Mouse (Mus musculus) ES-E14 (cell line): ENCODE data around the gene Pogz. TPM values are rescaled to one million over a fixed set of nuclear protein-coding genes. Genes with fewer than 3 reads are reported as not detected.

Experiments used
- DNase-seq: peaks from one replicate; pipeline ENCODE4 v3.0.0-alpha.2; 2013; ENCODE audit warnings: low read depth, low spot score
- H3K27ac ChIP-seq: 2 replicates; pipeline ENCODE4 v1.5.1; 2012; ENCODE audit warnings: low read depth, mild to moderate bottlenecking, low read length, moderate library complexity, mixed read lengths; ENCODE audit not compliant: poor library complexity, insufficient read depth, severe bottlenecking
- H3K36me3 ChIP-seq: 2 replicates; pipeline ENCODE4 v1.6.1; 2012; ENCODE audit warnings: mild to moderate bottlenecking, low read length, moderate library complexity, mixed read lengths; ENCODE audit not compliant: control insufficient read depth, poor library complexity, insufficient read depth, severe bottlenecking
- H3K4me1 ChIP-seq, 2 experiments: fragments of 150-350 bp in 1 of 2; sonication (generic) in 1 of 2; 2 replicates each; pipeline ENCODE4 v1.6.1; 2012; ENCODE audit warnings: low read length in 2 of 2, mild to moderate bottlenecking in 1 of 2, mixed read lengths in 1 of 2; ENCODE audit not compliant: control insufficient read depth in 2 of 2, insufficient read depth in 2 of 2, poor library complexity in 1 of 2
- H3K4me3 ChIP-seq, 2 experiments: fragments of 150-350 bp in 1 of 2; sonication (generic) in 1 of 2; 2 replicates each; pipeline ENCODE4 v1.5.1; 2012; ENCODE audit warnings: low read length in 2 of 2, low read depth in 1 of 2, mild to moderate bottlenecking in 1 of 2, mixed read lengths in 1 of 2; ENCODE audit not compliant: insufficient read depth in 1 of 2, poor library complexity in 1 of 2, severe bottlenecking in 1 of 2
- H3K9ac ChIP-seq: 2 replicates; pipeline ENCODE4 v1.6.1; 2012; ENCODE audit warnings: low read depth, mild to moderate bottlenecking, low read length, mixed read lengths; ENCODE audit not compliant: poor library complexity, insufficient read depth, severe bottlenecking
- H3K9me3 ChIP-seq: fragments of 150-350 bp; sonication (generic); 2 replicates; pipeline ENCODE4 v1.6.1; 2012; ENCODE audit warnings: low read depth, mild to moderate bottlenecking, low read length; ENCODE audit not compliant: control insufficient read depth, insufficient read depth
- CHD2 ChIP-seq: IDR thresholded peaks from 2 replicates; pipeline ENCODE4 v1.6.1; 2014; ENCODE audit warnings: mild to moderate bottlenecking, low read depth, low read length, inconsistent platforms
- HCFC1 ChIP-seq: IDR thresholded peaks from 2 replicates; pipeline ENCODE4 v1.6.1; 2012; ENCODE audit warnings: low read length, inconsistent platforms, borderline replicate concordance; ENCODE audit not compliant: insufficient read depth
- MAFK ChIP-seq: IDR thresholded peaks from 2 replicates; pipeline ENCODE4 v1.6.1; 2014; ENCODE audit warnings: mild to moderate bottlenecking, low read depth, low read length, inconsistent platforms; ENCODE audit not compliant: insufficient read depth
- ZC3H11A ChIP-seq: IDR thresholded peaks from 2 replicates; pipeline ENCODE4 v1.6.1; 2012; ENCODE audit warnings: low read depth, mild to moderate bottlenecking, inconsistent platforms, low read length, borderline replicate concordance
- ZNF384 ChIP-seq: IDR thresholded peaks from 2 replicates; pipeline ENCODE4 v1.6.1; 2012; ENCODE audit warnings: low read depth, low read length, inconsistent platforms
- in situ Hi-C, 2 experiments: fragments of 600-800 bp; cut with MboI; formaldehyde crosslinking; loops; one replicate each; pipeline ENCODE4 v1.15.1; 2025; ENCODE audit warnings: low sequenced_read_pairs in 2 of 2, inconsistent platforms in 1 of 2; ENCODE audit not compliant: unreplicated experiment in 2 of 2
- total RNA-seq: library from RNA; depleted of rRNA; stranded (reverse); fragments of 300-350 nt; gene quantifications from 2 replicates; pipeline ENCODE4 v1.2.3, GENCODE M21; 2012

Pogz gene
- total RNA-seq, 1 experiment, result 27.1 TPM

DNA sequence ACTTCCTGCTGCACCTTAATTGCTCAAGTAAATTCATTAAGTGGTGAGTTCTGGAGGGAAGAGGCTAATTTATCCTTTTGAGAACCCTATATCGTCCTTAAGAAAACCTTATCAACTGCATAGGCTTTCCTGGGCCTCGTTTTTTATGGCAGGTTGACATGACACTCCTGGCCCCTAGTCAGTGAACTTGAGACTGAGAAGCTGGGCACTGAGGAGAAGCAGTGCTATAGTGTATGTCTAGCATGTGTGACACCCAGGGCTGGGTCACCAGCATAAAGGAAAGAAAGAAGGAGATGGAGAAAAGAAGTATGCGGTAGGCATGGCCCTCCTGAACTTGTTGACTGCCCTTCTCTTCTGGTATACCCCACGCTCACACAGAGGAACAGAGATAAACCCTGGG lies 23.3 kb upstream of the Pogz start:
- in situ Hi-C loops, result no loop called here

DNA sequence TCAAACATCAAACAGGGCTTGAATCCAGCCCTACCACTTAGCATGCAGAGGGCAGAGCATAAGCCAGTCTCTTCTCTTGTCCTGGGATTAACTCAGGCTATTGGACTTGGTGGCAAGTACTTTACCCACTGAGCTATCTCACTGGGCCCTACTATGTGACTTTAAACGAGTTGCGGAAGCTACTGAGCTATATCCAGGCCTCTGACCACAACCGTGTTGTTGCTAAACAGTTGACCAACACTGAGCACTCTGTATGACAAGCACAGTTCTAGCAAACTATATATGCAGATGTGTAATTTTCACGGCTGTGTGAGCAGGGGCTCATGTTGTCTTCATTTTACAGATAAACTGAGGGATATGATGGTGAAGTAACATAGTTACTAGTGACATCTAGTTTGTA lies 22.7 kb upstream of the Pogz start:
- DNase-seq, result no peak
- in situ Hi-C loops, result no loop called here
- Histone ChIP-seq H3K4me1 (peaks cover 0 to 2% of the 10 kb centered on the region in 2 experiments; a peak in 2 of 4 replicates), H3K36me3 (no peaks in the 10 kb centered on the region), H3K9ac (no peak overlapping the region), H3K9me3 (no peaks in the 10 kb centered on the region), H3K4me3 (no peak overlapping the region), H3K27ac (no peak overlapping the region)
- TF ChIP-seq HCFC1, result no peak
- TF ChIP-seq ZC3H11A, result no peak
- no peak for TF ChIP-seq MAFK
- TF ChIP-seq CHD2, result no peak
- no peak for TF ChIP-seq ZNF384

More for the DNA sequence above, 23.3 kb upstream of the Pogz start:
- Histone ChIP-seq H3K36me3 (no peaks in the 10 kb centered on the region), H3K4me3 (no peak overlapping the region), H3K9ac (no peak overlapping the region), H3K9me3 (no peaks in the 10 kb centered on the region), H3K27ac (no peak overlapping the region), H3K4me1 (no peaks in the 10 kb centered on the region; a peak in 1 of 4 replicates)
- no peak for TF ChIP-seq MAFK
- no peak for TF ChIP-seq CHD2
- TF ChIP-seq ZC3H11A, result no peak
- TF ChIP-seq ZNF384, result no peak
- TF ChIP-seq HCFC1, result no peak
- no peak for DNase-seq

DNA sequence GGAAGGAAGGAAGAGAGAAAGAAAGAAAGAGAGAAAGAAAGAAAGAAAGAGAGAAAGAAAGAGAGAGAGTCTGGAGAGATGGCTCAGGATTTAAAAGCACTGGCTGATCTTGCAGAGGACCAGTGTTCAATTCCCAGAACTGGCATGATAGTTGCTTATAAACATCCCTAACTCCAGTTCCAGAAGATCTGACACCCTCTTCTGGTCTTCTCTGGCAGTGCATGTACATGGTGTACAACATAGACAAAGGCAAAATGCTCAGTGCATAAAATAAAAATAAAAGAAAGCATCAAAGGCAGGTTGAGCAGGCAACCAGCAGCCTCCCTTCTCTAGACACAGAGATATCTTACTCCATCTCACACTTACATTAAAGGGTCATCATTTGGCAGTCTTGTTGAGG lies 21.8 kb upstream of the Pogz start:
- Histone ChIP-seq H3K9me3 (no peaks in the 10 kb centered on the region), H3K9ac (no peak overlapping the region), H3K4me1 (peaks cover 0 to 4% of the 10 kb centered on the region in 2 experiments; a peak in 2 of 4 replicates), H3K27ac (no peak overlapping the region), H3K36me3 (no peaks in the 10 kb centered on the region), H3K4me3 (no peak overlapping the region)
- in situ Hi-C loops, result no loop called here
- no peak for DNase-seq
- TF ChIP-seq HCFC1 (no peak), ZC3H11A (0 out of 2 replicates have a peak, but pooled peaks have one; percentile 13)

DNA sequence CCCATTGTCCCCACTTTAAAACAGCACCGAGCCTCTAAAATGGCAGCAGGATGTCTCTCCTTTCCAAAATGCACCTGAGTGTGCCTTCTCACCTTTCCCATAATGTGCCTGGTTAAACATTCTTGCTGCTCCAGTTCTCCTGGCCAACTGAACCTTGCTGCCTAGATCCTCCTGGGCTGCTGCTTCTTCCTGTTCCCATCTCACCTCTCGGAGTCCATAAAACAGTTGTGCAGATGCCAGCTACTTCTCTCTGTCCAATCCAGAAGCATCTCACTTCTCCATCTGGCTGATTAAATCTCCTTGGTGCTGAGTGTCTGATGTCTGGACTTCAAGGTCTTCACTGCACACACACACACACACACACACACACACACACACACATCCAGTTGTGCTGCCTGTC lies 19.6 kb upstream of the Pogz start:
- H3K4me1 ChIP-seq, result peaks cover 0 to 4% of the 10 kb centered on the region in 2 experiments; a peak in 2 of 4 replicates
- DNase-seq, result no peak
- in situ Hi-C loops, result no loop called here
- H3K9ac ChIP-seq, result no peak overlapping the region
- H3K9me3 ChIP-seq, result no peaks in the 10 kb centered on the region
- no peak overlapping the region for H3K27ac ChIP-seq
- no peak overlapping the region for H3K4me3 ChIP-seq
- TF ChIP-seq ZC3H11A (no peak), HCFC1 (no peak), CHD2 (no peak), MAFK (no peak), ZNF384 (no peak)
- no peaks in the 10 kb centered on the region for H3K36me3 ChIP-seq

DNA sequence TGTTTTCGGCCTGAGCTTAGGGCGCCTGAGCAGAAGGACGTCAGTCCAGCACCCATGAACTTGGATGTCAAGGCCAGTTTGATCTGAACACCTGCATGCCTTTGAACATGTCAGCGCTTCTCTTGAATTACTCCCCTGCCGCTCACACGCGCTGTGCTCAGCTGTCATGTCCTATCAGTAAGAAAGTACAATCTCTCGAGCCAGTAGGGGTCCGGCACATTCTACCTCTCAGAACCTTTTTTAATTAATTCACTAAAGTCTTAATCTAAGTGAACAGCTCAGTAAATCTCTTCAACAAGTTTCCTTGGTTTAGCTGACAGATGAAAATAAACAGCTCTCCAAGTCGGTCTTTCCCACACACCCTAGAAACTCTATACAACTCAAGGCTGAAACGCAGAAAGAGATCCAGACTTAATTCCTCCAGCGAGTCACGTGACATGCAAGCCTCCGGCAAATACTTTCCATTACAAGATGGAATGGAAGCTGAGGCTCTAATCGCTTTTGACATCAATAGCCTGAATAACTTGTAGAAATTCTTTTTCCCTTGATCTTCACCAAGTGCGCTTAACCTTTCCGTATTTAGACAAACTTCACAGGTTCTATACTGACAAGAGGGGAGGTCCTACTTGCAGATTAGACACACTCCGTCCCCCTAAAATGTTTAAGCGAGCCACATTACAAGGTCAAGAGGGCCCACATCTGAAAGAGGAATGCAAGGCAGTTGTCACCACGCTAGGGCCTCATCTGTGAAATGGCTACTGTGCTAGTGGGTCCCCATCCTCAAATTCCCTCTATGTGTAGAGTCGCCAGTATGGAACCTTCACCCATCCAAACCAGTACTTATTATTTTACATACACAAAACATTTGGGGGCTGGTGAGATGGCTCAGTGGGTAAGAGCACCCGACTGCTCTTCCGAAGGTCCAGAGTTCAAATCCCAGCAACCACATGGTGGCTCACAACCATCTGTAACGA lies 17.6 kb upstream of the Pogz start:
- Histone ChIP-seq H3K9ac (peak overlapping the region; percentile 28; the same call in 1 of the 2 replicates), H3K36me3 (no peaks in the 10 kb centered on the region), H3K4me3 (no peak overlapping the region), H3K27ac (no peak overlapping the region), H3K9me3 (no peaks in the 10 kb centered on the region), H3K4me1 (peaks cover 0 to 4% of the 10 kb centered on the region in 2 experiments; a peak in 2 of 4 replicates)
- DNase-seq, result no peak
- TF ChIP-seq ZC3H11A, result no peak
- no peak for TF ChIP-seq ZNF384
- TF ChIP-seq MAFK, result no peak
- TF ChIP-seq CHD2, result no peak
- no peak for TF ChIP-seq HCFC1
- in situ Hi-C loops, result no loop called here
